Mouse (Mus musculus) ES-E14 (cell line): Measurements from ENCODE around the gene Luc7l2. TPM values are rescaled to one million over a fixed set of nuclear protein-coding genes. Genes with fewer than 3 reads are reported as not detected.

Experiments used
- DNase-seq: peaks from one replicate; pipeline ENCODE4 v3.0.0-alpha.2; 2013; ENCODE audit warnings: low read depth, low spot score
- H3K27ac ChIP-seq: 2 replicates; pipeline ENCODE4 v1.5.1; 2012; ENCODE audit warnings: low read depth, mild to moderate bottlenecking, low read length, moderate library complexity, mixed read lengths; ENCODE audit not compliant: poor library complexity, insufficient read depth, severe bottlenecking
- H3K36me3 ChIP-seq: 2 replicates; pipeline ENCODE4 v1.6.1; 2012; ENCODE audit warnings: mild to moderate bottlenecking, low read length, moderate library complexity, mixed read lengths; ENCODE audit not compliant: control insufficient read depth, poor library complexity, insufficient read depth, severe bottlenecking
- H3K4me1 ChIP-seq, 2 experiments: fragments of 150-350 bp in 1 of 2; sonication (generic) in 1 of 2; 2 replicates each; pipeline ENCODE4 v1.6.1; 2012; ENCODE audit warnings: low read length in 2 of 2, mild to moderate bottlenecking in 1 of 2, mixed read lengths in 1 of 2; ENCODE audit not compliant: control insufficient read depth in 2 of 2, insufficient read depth in 2 of 2, poor library complexity in 1 of 2
- H3K4me3 ChIP-seq, 2 experiments: fragments of 150-350 bp in 1 of 2; sonication (generic) in 1 of 2; 2 replicates each; pipeline ENCODE4 v1.5.1; 2012; ENCODE audit warnings: low read length in 2 of 2, low read depth in 1 of 2, mild to moderate bottlenecking in 1 of 2, mixed read lengths in 1 of 2; ENCODE audit not compliant: insufficient read depth in 1 of 2, poor library complexity in 1 of 2, severe bottlenecking in 1 of 2
- H3K9ac ChIP-seq: 2 replicates; pipeline ENCODE4 v1.6.1; 2012; ENCODE audit warnings: low read depth, mild to moderate bottlenecking, low read length, mixed read lengths; ENCODE audit not compliant: poor library complexity, insufficient read depth, severe bottlenecking
- H3K9me3 ChIP-seq: fragments of 150-350 bp; sonication (generic); 2 replicates; pipeline ENCODE4 v1.6.1; 2012; ENCODE audit warnings: low read depth, mild to moderate bottlenecking, low read length; ENCODE audit not compliant: control insufficient read depth, insufficient read depth
- CHD2 ChIP-seq: IDR thresholded peaks from 2 replicates; pipeline ENCODE4 v1.6.1; 2014; ENCODE audit warnings: mild to moderate bottlenecking, low read depth, low read length, inconsistent platforms
- HCFC1 ChIP-seq: IDR thresholded peaks from 2 replicates; pipeline ENCODE4 v1.6.1; 2012; ENCODE audit warnings: low read length, inconsistent platforms, borderline replicate concordance; ENCODE audit not compliant: insufficient read depth
- MAFK ChIP-seq: IDR thresholded peaks from 2 replicates; pipeline ENCODE4 v1.6.1; 2014; ENCODE audit warnings: mild to moderate bottlenecking, low read depth, low read length, inconsistent platforms; ENCODE audit not compliant: insufficient read depth
- ZC3H11A ChIP-seq: IDR thresholded peaks from 2 replicates; pipeline ENCODE4 v1.6.1; 2012; ENCODE audit warnings: low read depth, mild to moderate bottlenecking, inconsistent platforms, low read length, borderline replicate concordance
- ZNF384 ChIP-seq: IDR thresholded peaks from 2 replicates; pipeline ENCODE4 v1.6.1; 2012; ENCODE audit warnings: low read depth, low read length, inconsistent platforms
- in situ Hi-C, 2 experiments: fragments of 600-800 bp; cut with MboI; formaldehyde crosslinking; loops; one replicate each; pipeline ENCODE4 v1.15.1; 2025; ENCODE audit warnings: low sequenced_read_pairs in 2 of 2, inconsistent platforms in 1 of 2; ENCODE audit not compliant: unreplicated experiment in 2 of 2
- total RNA-seq: library from RNA; depleted of rRNA; stranded (reverse); fragments of 300-350 nt; gene quantifications from 2 replicates; pipeline ENCODE4 v1.2.3, GENCODE M21; 2012

The Luc7l2 gene
- total RNA-seq, 1 experiment = 99.5 TPM

DNA sequence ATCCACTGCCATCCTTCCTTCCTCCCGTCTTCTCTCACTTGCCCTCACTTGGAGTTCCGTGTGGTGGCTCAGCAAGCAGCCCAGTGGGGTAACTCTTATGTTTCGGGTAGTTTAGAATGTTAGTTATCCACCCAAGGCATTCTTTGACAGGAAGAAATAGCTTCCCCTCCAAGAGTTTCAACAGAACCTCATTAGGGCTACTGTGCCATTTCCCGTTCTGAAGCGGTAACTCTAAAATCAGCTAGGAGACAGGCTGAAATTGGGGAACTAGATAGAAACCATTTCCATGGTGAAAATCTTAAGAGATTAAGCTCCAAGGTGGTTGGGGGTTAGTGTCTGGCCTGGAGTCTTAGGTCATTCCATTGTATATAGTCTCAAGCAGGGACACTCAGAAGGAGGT lies 90.1 kb downstream of the Luc7l2 start:
- Histone ChIP-seq H3K36me3 (no peaks in the 10 kb centered on the region), H3K4me3 (no peak overlapping the region), H3K4me1 (peaks cover 0 to 3% of the 10 kb centered on the region in 2 experiments; a peak in 1 of 4 replicates), H3K9ac (no peak overlapping the region), H3K27ac (no peak overlapping the region), H3K9me3 (no peaks in the 10 kb centered on the region)
- in situ Hi-C loops = loop anchor here in 1 of 2 experiments (10.0 kb wide), 1 partner anchor 264 kb away; no protein-coding TSS in a partner anchor
- TF ChIP-seq ZNF384 (no peak), MAFK (no peak), ZC3H11A (no peak), HCFC1 (no peak), CHD2 (no peak)
- DNase-seq = no peak

- in situ Hi-C loops = loop anchor here in 1 of 2 experiments (10.0 kb wide), 1 partner anchor 263 kb away; no protein-coding TSS in a partner anchor
- peaks cover 0 to 3% of the 10 kb centered on the region in 2 experiments; a peak in 1 of 4 replicates for H3K4me1 ChIP-seq
- TF ChIP-seq HCFC1 (no peak), MAFK (no peak), ZNF384 (no peak), CHD2 (no peak), ZC3H11A (no peak)
- H3K9ac ChIP-seq = no peak overlapping the region
- no peaks in the 10 kb centered on the region for H3K36me3 ChIP-seq
- no peaks in the 10 kb centered on the region for H3K9me3 ChIP-seq
- DNase-seq = no peak
- H3K27ac ChIP-seq = no peak overlapping the region
- no peak overlapping the region for H3K4me3 ChIP-seq
These were observed 90.5 kb downstream of the Luc7l2 start for GRCm38 (mm10) chr6:38641645-38642044.

DNA sequence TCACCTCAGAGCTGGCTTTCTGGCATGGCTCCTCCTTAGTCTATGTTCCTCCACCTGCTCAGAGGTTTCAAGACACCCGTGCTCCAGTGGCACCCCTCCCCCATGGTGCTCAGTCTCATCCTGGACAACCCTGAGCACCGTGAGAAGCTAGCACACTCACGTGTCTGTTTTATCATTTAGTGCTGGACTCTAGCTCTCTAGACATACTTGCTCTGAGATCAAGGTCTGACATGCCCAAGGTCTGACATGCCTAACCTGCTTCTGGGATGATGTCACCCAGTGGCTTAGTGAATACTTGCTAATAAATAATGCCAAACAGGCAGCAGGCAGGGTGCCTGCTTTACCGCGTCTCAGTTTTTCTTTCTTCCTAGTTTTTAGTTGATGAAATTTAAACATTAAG lies 91.5 kb downstream of the Luc7l2 start:
- H3K4me1 ChIP-seq = no peaks in the 10 kb centered on the region
- TF ChIP-seq ZC3H11A (no peak), HCFC1 (no peak), CHD2 (no peak)
- no peak overlapping the region for H3K4me3 ChIP-seq
- no peak overlapping the region for H3K27ac ChIP-seq
- DNase-seq = no peak
- no peaks in the 10 kb centered on the region for H3K36me3 ChIP-seq
- no peak overlapping the region for H3K9ac ChIP-seq
- no peaks in the 10 kb centered on the region for H3K9me3 ChIP-seq
- in situ Hi-C loops = loop anchor here in 1 of 2 experiments (10.0 kb wide), 1 partner anchor 262 kb away; no protein-coding TSS in a partner anchor

- Histone ChIP-seq H3K9me3 (no peaks in the 10 kb centered on the region), H3K4me3 (no peak overlapping the region), H3K9ac (no peak overlapping the region), H3K27ac (no peak overlapping the region), H3K4me1 (no peaks in the 10 kb centered on the region), H3K36me3 (no peaks in the 10 kb centered on the region)
- no peak for TF ChIP-seq ZC3H11A
- TF ChIP-seq ZNF384 = no peak
- TF ChIP-seq HCFC1 = no peak
- no peak for TF ChIP-seq MAFK
- TF ChIP-seq CHD2 = no peak
- DNase-seq = no peak
- in situ Hi-C loops = loop anchor here in 1 of 2 experiments (10.0 kb wide), 1 partner anchor 262 kb away; no protein-coding TSS in a partner anchor
These were observed 91.9 kb downstream of the Luc7l2 start for GRCm38 (mm10) chr6:38643039-38643438.

DNA sequence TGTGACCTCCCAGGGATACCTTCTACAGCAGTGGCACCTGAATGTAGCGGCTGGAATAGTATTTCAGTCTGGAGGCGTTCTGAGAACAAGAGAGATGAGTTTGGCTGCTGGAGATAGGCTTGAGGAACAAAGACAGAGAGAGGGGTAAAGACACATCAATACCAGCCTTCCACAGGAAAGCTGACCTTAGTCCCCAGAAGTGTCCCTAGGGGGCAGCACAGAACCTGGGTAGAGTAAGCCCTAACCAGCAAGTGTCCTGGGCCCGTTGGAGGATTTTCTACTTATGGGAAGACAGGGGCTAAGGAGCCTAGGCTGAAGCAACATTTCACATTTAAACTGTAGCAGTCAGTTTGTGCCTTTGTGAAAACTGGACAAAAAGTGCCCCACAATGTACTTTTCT lies 98.4 kb downstream of the Luc7l2 start:
- 0 out of 2 replicates have a peak, but pooled peaks have one; percentile 15 for TF ChIP-seq ZC3H11A
- no peak for TF ChIP-seq MAFK
- H3K9me3 ChIP-seq = no peaks in the 10 kb centered on the region
- DNase-seq = no peak
- no peak overlapping the region for H3K4me3 ChIP-seq
- no peaks in the 10 kb centered on the region for H3K36me3 ChIP-seq
- H3K9ac ChIP-seq = no peak overlapping the region
- in situ Hi-C loops = loop anchor here in 1 of 2 experiments (10.0 kb wide), 1 partner anchor 255 kb away; no protein-coding TSS in a partner anchor
- no peak overlapping the region for H3K27ac ChIP-seq
- no peaks in the 10 kb centered on the region for H3K4me1 ChIP-seq
